Comparison of ENCODE assay signal across 10 mouse cellular contexts in the genomic region with DNA sequence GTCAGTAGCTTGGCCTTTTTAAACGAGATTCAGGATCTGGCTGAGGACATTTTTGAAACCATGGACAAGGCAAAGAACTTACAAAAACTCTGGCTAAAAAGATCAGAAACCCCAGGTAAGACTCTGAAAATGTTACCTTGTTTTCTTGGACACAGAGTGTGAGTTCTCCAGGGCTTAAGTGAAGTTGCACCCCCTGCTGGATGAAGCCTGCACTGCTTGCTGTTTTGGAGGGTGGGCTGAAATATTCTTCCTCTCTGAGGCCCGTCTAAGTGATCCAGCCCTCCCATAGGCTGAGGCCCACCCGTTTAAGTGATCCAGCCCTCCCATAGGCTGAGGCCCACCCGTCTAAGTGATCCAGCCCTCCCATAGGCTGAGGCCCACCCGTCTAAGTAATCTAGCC. TPM values are rescaled to one million over a fixed set of nuclear protein-coding genes. Genes with fewer than 3 reads are reported as not detected.
A peak's percentile ranks its signal among the peaks of the same experiment; 100 is the strongest.
DNase-seq lines count a peak whose midpoint lies in the region; ATAC-seq and TF ChIP-seq lines count a peak whose summit lies in the region.
"Not testable (repeated sequence)": the region's sequence is repeated elsewhere in the genome, so short reads cannot be mapped to it uniquely, and the experiment has no call there.
"Had no signal": no experiment of that assay in that cellular context is flagged by ENCODE, and none has a peak within 500 bp of the region (broad histone marks: within the 10 kb centered on the region; RNA-seq: fewer than 3 reads in every experiment).

No protein-coding gene starts in this region.

- H3K4me1 ChIP-seq in E14TG2a.4 (replicated peaks; ENCODE audit: low read depth, low read length); heart, postnatal 0 days (ENCODE audit: control insufficient read depth, insufficient read depth); liver, embryonic 14.5 days (replicated peaks; ENCODE audit: control insufficient read depth in 2 of 2, insufficient read depth in 2 of 2, low read length in 1 of 2): not testable (repeated sequence)

- 73% methylated on average over 5 of the region's 5 CpGs for WGBS in heart, postnatal 0 days
- WGBS in liver, embryonic 14.5 days (ENCODE audit: insufficient replicate concordance), result 51% methylated on average over 5 of the region's 5 CpGs

- H3K9me3 ChIP-seq in E14TG2a.4 (ENCODE audit: low read length); heart, postnatal 0 days (replicated peaks; ENCODE audit: control insufficient read depth, low read length); liver, embryonic 14.5 days (ENCODE audit: control insufficient read depth, low read length): not testable (repeated sequence)

- H3K36me3 ChIP-seq in E14TG2a.4 (ENCODE audit: insufficient read depth, low read length); heart, postnatal 0 days (replicated peaks; ENCODE audit: control insufficient read depth, insufficient read depth, low read length); liver, embryonic 14.5 days (replicated peaks; ENCODE audit: control insufficient read depth, insufficient read depth, low read depth): not testable (repeated sequence)

- TF ChIP-seq EP300 in heart, postnatal 0 days (IDR thresholded peaks at IDR 0.05; ENCODE audit: low read depth); liver, embryonic 14.5 days (IDR thresholded peaks at IDR 0.05; ENCODE audit: low read depth): not testable (repeated sequence)

- not testable (repeated sequence) for ATAC-seq in heart, postnatal 0 days (ENCODE audit: insufficient read depth, low read depth); liver, embryonic 14.5 days (ENCODE audit: insufficient read depth)

- peak; percentile 65 for TF ChIP-seq CTCF in E14TG2a.4 (conservative IDR thresholded peaks at IDR 0.05; ENCODE audit: low read length)
- peak; percentile 19; the same call in 1 of the 2 replicates for TF ChIP-seq CTCF in heart, postnatal 0 days (IDR thresholded peaks at IDR 0.05; ENCODE audit: low read depth)
- TF ChIP-seq CTCF in liver, embryonic 14.5 days (IDR thresholded peaks at IDR 0.05; ENCODE audit: low read depth), result 0 out of 2 replicates have a peak, but pooled peaks have one; percentile 25

- H3K27ac ChIP-seq in heart, postnatal 0 days (ENCODE audit: low read depth); liver, embryonic 14.5 days: not testable (repeated sequence)

- H3K27me3 ChIP-seq in E14TG2a.4 (ENCODE audit: insufficient read depth, low read length); heart, postnatal 0 days (ENCODE audit: control insufficient read depth, insufficient read depth, low read length); liver, embryonic 14.5 days (ENCODE audit: control insufficient read depth, insufficient read depth, low read length): not testable (repeated sequence)

- not testable (repeated sequence) for H3K4me3 ChIP-seq in E14TG2a.4 (replicated peaks; ENCODE audit: low read length); heart, postnatal 0 days (ENCODE audit: low read depth, low read length); liver, embryonic 14.5 days (ENCODE audit: insufficient read depth in 1 of 2, low read depth in 2 of 2, low read length in 2 of 2)

- DNase-seq in R1 (ENCODE audit: low read depth, low spot score), result peak; percentile 78
- DNase-seq in cerebellum, postnatal 10 days, result peak; percentile 17
- not testable (repeated sequence) for DNase-seq in heart, postnatal 0 days (ENCODE audit: low spot score); liver, embryonic 14.5 days (ENCODE audit: low read depth in 3 of 3, low spot score in 3 of 3)
- DNase-seq in kidney, adult 9 months, result peak; percentile 13
- DNase-seq in retina, embryonic 14.5 days (ENCODE audit: low spot score), result peak; percentile 17

- H3K4me2 ChIP-seq in heart, postnatal 0 days (ENCODE audit: low read depth, low read length); liver, embryonic 14.5 days (ENCODE audit: low read depth): not testable (repeated sequence)

- not testable (repeated sequence) for H3K9ac ChIP-seq in heart, postnatal 0 days (replicated peaks; ENCODE audit: low read depth, low read length); liver, embryonic 14.5 days (replicated peaks)

RNA-seq across cellular contexts. Expression of a gene that starts 57.9 kb away (rescaled TPM):
- total RNA-seq in heart, postnatal 0 days (2014; rRNA removed; ENCODE audit: low replicate concordance), result under 0.01 and 0.04 TPM in 2 replicates
- polyA plus RNA-seq in heart, postnatal 0 days (2015; fragmentation: Nextera tagmentation; extraction: Ambion mirVana), result under 0.01 TPM in 2 replicates
- 0.06 and 0.10 TPM in 2 replicates for polyA plus RNA-seq in liver, embryonic 14.5 days (2012; rRNA removed)
- polyA plus RNA-seq in liver, embryonic 14.5 days (2014; fragmentation: Nextera tagmentation; extraction: Ambion mirVana), result 0.06 and 0.11 TPM in 2 replicates
- total RNA-seq: gastrocnemius, postnatal 25 days had no signal
- polyA plus RNA-seq: forebrain, embryonic 16.5 days; inflammation-experienced regulatory T-cells, adult 6 months had no signal
